17 mouse cellular contexts compared by ENCODE assay signal in the genomic region with DNA sequence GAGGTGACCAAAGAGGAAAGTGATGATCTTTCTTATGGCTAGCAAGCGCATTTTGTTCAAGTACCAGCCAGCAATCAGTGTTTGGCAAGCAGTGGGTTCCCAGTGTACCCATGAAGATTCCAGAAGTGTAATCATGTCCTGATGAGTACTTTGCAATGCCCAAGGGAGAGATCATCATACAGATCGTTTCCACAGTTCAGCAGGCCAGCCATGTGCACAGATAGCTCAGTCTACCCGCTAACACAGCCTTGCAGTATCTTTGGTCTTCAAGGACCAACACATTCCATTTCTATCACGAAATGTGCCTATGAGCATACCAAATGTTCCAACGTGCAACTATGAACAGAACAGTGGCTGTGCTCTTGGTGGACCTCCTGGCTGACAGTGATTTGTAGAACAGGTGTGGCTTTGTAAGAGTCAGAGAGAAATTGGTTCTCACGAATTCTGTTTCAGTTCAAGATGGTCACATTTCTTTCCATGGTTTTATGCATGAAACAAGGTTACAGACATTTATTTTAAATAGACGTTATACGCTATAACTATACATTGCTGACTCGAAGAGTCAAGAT.
"Had no signal": no experiment of that assay in that cellular context is flagged by ENCODE, and none has a peak within 500 bp of the region (broad histone marks: within the 10 kb centered on the region; RNA-seq: fewer than 3 reads in every experiment).

No protein-coding gene starts in this region.

- H3K9me3 ChIP-seq: limb, embryonic 15.5 days; midbrain, embryonic 12.5 days; midbrain, embryonic 15.5 days; neural tube, embryonic 13.5 days had no signal

- ATAC-seq: liver, postnatal 0 days; lung, postnatal 0 days; midbrain, embryonic 15.5 days had no signal

- H3K9ac ChIP-seq: limb, embryonic 15.5 days; liver, embryonic 14.5 days; liver, postnatal 0 days; lung, embryonic 14.5 days; midbrain, embryonic 12.5 days; midbrain, embryonic 15.5 days; neural tube, embryonic 13.5 days had no signal

- H3K4me3 ChIP-seq: layer of hippocampus, adult 2 months; limb, embryonic 15.5 days; midbrain, embryonic 12.5 days; midbrain, embryonic 15.5 days; neural tube, embryonic 13.5 days had no signal

- DNase-seq: kidney, postnatal 25 days; layer of hippocampus, adult 9-11 months; liver, postnatal 0 days; lung, embryonic 14.5 days; right cerebral cortex, postnatal 25 days; thymus, adult 18-20 months; thymus, postnatal 4 days had no signal

- H3K27me3 ChIP-seq: limb, embryonic 15.5 days; midbrain, embryonic 12.5 days; midbrain, embryonic 15.5 days; neural tube, embryonic 13.5 days had no signal

- H3K27ac ChIP-seq: kidney, postnatal 0 days; layer of hippocampus, adult 2 months; limb, embryonic 15.5 days; liver, embryonic 14.5 days; macrophage; midbrain, embryonic 12.5 days; midbrain, embryonic 15.5 days; neural tube, embryonic 13.5 days had no signal

- H3K4me1 ChIP-seq: limb, embryonic 15.5 days; midbrain, embryonic 12.5 days; midbrain, embryonic 15.5 days; neural tube, embryonic 13.5 days had no signal

- H3K36me3 ChIP-seq: limb, embryonic 15.5 days; midbrain, embryonic 12.5 days; midbrain, embryonic 15.5 days; neural tube, embryonic 13.5 days had no signal

- H3K4me2 ChIP-seq: limb, embryonic 15.5 days; liver, embryonic 11.5 days; lung, embryonic 14.5 days; midbrain, embryonic 12.5 days; midbrain, embryonic 15.5 days; neural tube, embryonic 13.5 days had no signal
